Mouse (Mus musculus) G1E (cell line): ENCODE data around the gene Dusp22. TPM values are rescaled to one million over a fixed set of nuclear protein-coding genes. Genes with fewer than 3 reads are reported as not detected.

Source experiments
- ATAC-seq: 2 replicates; pipeline ENCODE4 v1.8.0; 2016; ENCODE audit warnings: mild to moderate bottlenecking; ENCODE audit not compliant: insufficient number of reproducible peaks, poor library complexity, low FRiP score, severe bottlenecking; ENCODE audit errors: extremely low read depth
- DNase-seq: peaks from one replicate; pipeline ENCODE4 v3.0.0; 2012; ENCODE audit warnings: low spot score
- H3K27me3 ChIP-seq: 2 replicates; pipeline ENCODE4 v1.6.1; 2012; ENCODE audit warnings: mild to moderate bottlenecking, low read length, inconsistent platforms; ENCODE audit not compliant: insufficient read depth
- H3K36me3 ChIP-seq: replicated peaks from 2 replicates; pipeline ENCODE3; 2012; ENCODE audit warnings: mild to moderate bottlenecking, inconsistent platforms
- H3K4me1 ChIP-seq: 2 replicates; pipeline ENCODE4 v1.6.1; 2012; ENCODE audit warnings: low read depth, low read length, inconsistent platforms, mixed read lengths; ENCODE audit not compliant: insufficient read depth
- H3K4me3 ChIP-seq: 2 replicates; pipeline ENCODE4 v1.5.1; 2012; ENCODE audit warnings: low read depth, mild to moderate bottlenecking, inconsistent platforms, low read length, moderate library complexity, mixed read lengths
- H3K9me3 ChIP-seq: replicated peaks from 2 replicates; pipeline ENCODE4 v1.6.1; 2012; ENCODE audit warnings: inconsistent platforms
- CTCF ChIP-seq: IDR thresholded peaks from 2 replicates; pipeline ENCODE4 v1.5.1; 2012; ENCODE audit warnings: low read depth, low read length, inconsistent platforms, mixed read lengths
- GATA1 ChIP-seq: IDR thresholded peaks from 2 replicates; pipeline ENCODE4 v1.6.1; 2012; ENCODE audit warnings: borderline replicate concordance, low read length, inconsistent platforms, mixed read lengths
- GATA2 ChIP-seq: IDR thresholded peaks from 2 replicates; pipeline ENCODE4 v1.6.1; 2012; ENCODE audit warnings: low read depth, low read length, inconsistent platforms, borderline replicate concordance
- POLR2AphosphoS5 ChIP-seq: IDR thresholded peaks from 2 replicates; pipeline ENCODE4 v1.6.1; 2012; ENCODE audit warnings: low read depth, low read length, inconsistent platforms; ENCODE audit not compliant: insufficient replicate concordance
- TAL1 ChIP-seq: conservative IDR thresholded peaks from 2 replicates; pipeline ENCODE4 v1.6.1; 2012; ENCODE audit warnings: low read depth, low read length, inconsistent platforms, mixed read lengths
- polyA plus RNA-seq: library from polyadenylated mRNA; stranded (reverse); fragments of >175 nt; gene quantifications from 2 replicates; pipeline ENCODE4 v1.2.3, GENCODE M21; 2012
- total RNA-seq, 2 experiments: library from RNA; stranded (forward) in 1 of 2; stranded (reverse) in 1 of 2; fragments of 200-1000 nt in 1 of 2; fragments of >200 nt in 1 of 2; fragmentation: Nextera tagmentation in 1 of 2; gene quantifications; 2 replicates each; pipeline ENCODE4 v1.2.3; 2014 to 2017

Dusp22 gene
- total and polyA plus RNA-seq, 3 experiments: 0.27 TPM; not detected in 2

- ATAC-seq (no peak), DNase-seq (no peak)
- Histone ChIP-seq H3K27me3 (peaks cover 16% of the 10 kb centered on the region; the same call in 1 of the 2 replicates), H3K36me3 (no peaks in the 10 kb centered on the region), H3K9me3 (no peaks in the 10 kb centered on the region), H3K4me3 (no peak overlapping the region), H3K4me1 (no peaks in the 10 kb centered on the region)
- TF ChIP-seq CTCF (no peak), POLR2AphosphoS5 (no peak), GATA2 (no peak), TAL1 (no peak), GATA1 (no peak)
Measured at GRCm38 (mm10) chr13:30723258-30723657, 63.5 kb downstream of the Dusp22 start.

- Histone ChIP-seq H3K27me3 (peaks cover 16% of the 10 kb centered on the region; the same call in 1 of the 2 replicates), H3K9me3 (no peaks in the 10 kb centered on the region), H3K4me3 (no peak overlapping the region), H3K4me1 (no peaks in the 10 kb centered on the region), H3K36me3 (no peaks in the 10 kb centered on the region)
- ATAC-seq: no peak
- no peak for TF ChIP-seq POLR2AphosphoS5
- TF ChIP-seq CTCF: no peak
- no peak for TF ChIP-seq TAL1
- no peak for TF ChIP-seq GATA2
- no peak for TF ChIP-seq GATA1
- DNase-seq: no peak
Measured at GRCm38 (mm10) chr13:30723858-30724257, 64.1 kb downstream of the Dusp22 start.

GRCm38 (mm10) chr13:30724691-30725271 lies 65.0 kb downstream of the Dusp22 start:
- Histone ChIP-seq H3K4me3 (no peak overlapping the region), H3K4me1 (no peaks in the 10 kb centered on the region), H3K36me3 (no peaks in the 10 kb centered on the region), H3K9me3 (no peaks in the 10 kb centered on the region), H3K27me3 (peaks cover 16% of the 10 kb centered on the region; the same call in 1 of the 2 replicates)
- DNase-seq: no peak
- TF ChIP-seq GATA2 (no peak), GATA1 (no peak), CTCF (no peak), POLR2AphosphoS5 (no peak), TAL1 (no peak)
- no peak for ATAC-seq

GRCm38 (mm10) chr13:30726879-30727278 lies 67.1 kb downstream of the Dusp22 start:
- ATAC-seq (no peak), DNase-seq (no peak)
- H3K9me3 ChIP-seq: no peaks in the 10 kb centered on the region
- no peaks in the 10 kb centered on the region for H3K4me1 ChIP-seq
- no peaks in the 10 kb centered on the region for H3K36me3 ChIP-seq
- no peak overlapping the region for H3K4me3 ChIP-seq
- TF ChIP-seq GATA1 (no peak), CTCF (no peak), GATA2 (no peak), POLR2AphosphoS5 (no peak), TAL1 (no peak)
- peaks cover 16% of the 10 kb centered on the region; the same call in 1 of the 2 replicates for H3K27me3 ChIP-seq

GRCm38 (mm10) chr13:30728155-30728554 lies 68.4 kb downstream of the Dusp22 start:
- Histone ChIP-seq H3K4me1 (no peaks in the 10 kb centered on the region), H3K9me3 (no peaks in the 10 kb centered on the region), H3K4me3 (no peak overlapping the region), H3K36me3 (no peaks in the 10 kb centered on the region), H3K27me3 (peaks cover 12% of the 10 kb centered on the region; the same call in 1 of the 2 replicates)
- DNase-seq (no peak), ATAC-seq (no peak)
- no peak for TF ChIP-seq GATA2
- TF ChIP-seq CTCF: no peak

GRCm38 (mm10) chr13:30729245-30729644 lies 69.4 kb downstream of the Dusp22 start:
- no peaks in the 10 kb centered on the region for H3K4me1 ChIP-seq
- H3K27me3 ChIP-seq: peaks cover 11% of the 10 kb centered on the region; the same call in 1 of the 2 replicates
- DNase-seq (no peak), ATAC-seq (no peak)
- TF ChIP-seq POLR2AphosphoS5 (no peak), GATA1 (no peak), GATA2 (no peak), CTCF (no peak), TAL1 (no peak)
- H3K4me3 ChIP-seq: no peak overlapping the region
- no peaks in the 10 kb centered on the region for H3K9me3 ChIP-seq
- H3K36me3 ChIP-seq: no peaks in the 10 kb centered on the region
